Comparison of ENCODE assay signal across 27 mouse cellular contexts in the genomic region with DNA sequence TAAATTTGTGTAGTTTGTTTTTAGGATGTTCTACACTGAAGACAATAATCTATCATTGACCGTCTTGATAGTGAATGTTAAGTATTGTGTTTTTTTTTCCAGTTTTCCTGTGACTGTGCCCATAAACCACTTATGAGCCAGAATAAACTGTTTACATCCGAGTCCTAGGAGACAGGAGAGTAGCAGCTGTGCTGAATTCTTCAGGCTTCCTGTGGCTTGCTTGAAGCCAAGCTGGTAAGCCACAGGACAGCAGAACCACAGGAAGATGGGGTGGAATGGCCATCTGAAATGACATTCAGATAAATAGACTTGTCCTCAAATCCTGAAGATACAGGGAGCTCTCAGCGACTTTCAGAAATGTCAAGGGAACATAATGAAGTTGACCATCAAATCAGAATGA.
"Had no signal": no experiment of that assay in that cellular context is flagged by ENCODE, and none has a peak within 500 bp of the region (broad histone marks: within the 10 kb centered on the region; RNA-seq: fewer than 3 reads in every experiment).

No protein-coding gene starts in this region.

- H3K9ac ChIP-seq: limb, embryonic 12.5 days; limb, embryonic 13.5 days; limb, embryonic 15.5 days; liver, embryonic 12.5 days; liver, embryonic 13.5 days; liver, embryonic 14.5 days; liver, embryonic 15.5 days; liver, postnatal 0 days; lung, embryonic 14.5 days; lung, embryonic 15.5 days; midbrain, embryonic 12.5 days; midbrain, embryonic 13.5 days; midbrain, embryonic 15.5 days; neural tube, embryonic 12.5 days; neural tube, embryonic 13.5 days had no signal

- H3K4me1 ChIP-seq: limb, embryonic 10.5 days; limb, embryonic 12.5 days; limb, embryonic 13.5 days; limb, embryonic 15.5 days; liver, embryonic 12.5 days; liver, embryonic 13.5 days; liver, embryonic 15.5 days; lung, embryonic 15.5 days; megakaryocyte, embryonic 14.5 days; midbrain, embryonic 12.5 days; midbrain, embryonic 13.5 days; midbrain, embryonic 15.5 days; neural tube, embryonic 12.5 days; neural tube, embryonic 13.5 days had no signal

- DNase-seq: left cerebral cortex, postnatal 4 days; liver; liver, embryonic 13.5 days; liver, postnatal 0 days; lung, adult 18-20 months; lung, embryonic 14.5 days; lung, postnatal 10 days; midbrain, embryonic 14.5 days had no signal

- H3K27ac ChIP-seq: left cerebral cortex, adult 2 months; limb, embryonic 10.5 days; limb, embryonic 12.5 days; limb, embryonic 13.5 days; limb, embryonic 15.5 days; liver, embryonic 12.5 days; liver, embryonic 13.5 days; liver, embryonic 14.5 days; liver, embryonic 15.5 days; lung, embryonic 15.5 days; macrophage; midbrain, embryonic 10.5 days; midbrain, embryonic 12.5 days; midbrain, embryonic 13.5 days; midbrain, embryonic 15.5 days; neural tube, embryonic 12.5 days; neural tube, embryonic 13.5 days had no signal

- H3K27me3 ChIP-seq: limb, embryonic 12.5 days; limb, embryonic 13.5 days; limb, embryonic 15.5 days; liver, embryonic 12.5 days; liver, embryonic 13.5 days; liver, embryonic 15.5 days; lung, embryonic 15.5 days; megakaryocyte, embryonic 14.5 days; midbrain, embryonic 12.5 days; midbrain, embryonic 13.5 days; midbrain, embryonic 15.5 days; neural tube, embryonic 12.5 days; neural tube, embryonic 13.5 days had no signal

- H3K4me2 ChIP-seq: limb, embryonic 12.5 days; limb, embryonic 13.5 days; limb, embryonic 15.5 days; liver, embryonic 11.5 days; liver, embryonic 12.5 days; liver, embryonic 13.5 days; liver, embryonic 15.5 days; lung, embryonic 14.5 days; lung, embryonic 15.5 days; midbrain, embryonic 11.5 days; midbrain, embryonic 12.5 days; midbrain, embryonic 13.5 days; midbrain, embryonic 15.5 days; neural tube, embryonic 12.5 days; neural tube, embryonic 13.5 days had no signal

- H3K4me3 ChIP-seq: left cerebral cortex, adult 2 months; limb, embryonic 10.5 days; limb, embryonic 12.5 days; limb, embryonic 13.5 days; limb, embryonic 15.5 days; liver, embryonic 12.5 days; liver, embryonic 13.5 days; liver, embryonic 15.5 days; lung, embryonic 15.5 days; megakaryocyte, embryonic 14.5 days; midbrain, embryonic 10.5 days; midbrain, embryonic 12.5 days; midbrain, embryonic 13.5 days; midbrain, embryonic 15.5 days; neural tube, embryonic 12.5 days; neural tube, embryonic 13.5 days had no signal

- H3K36me3 ChIP-seq: limb, embryonic 10.5 days; limb, embryonic 12.5 days; limb, embryonic 13.5 days; limb, embryonic 15.5 days; liver, embryonic 12.5 days; liver, embryonic 13.5 days; liver, embryonic 15.5 days; lung, embryonic 15.5 days; midbrain, embryonic 10.5 days; midbrain, embryonic 12.5 days; midbrain, embryonic 13.5 days; midbrain, embryonic 15.5 days; neural tube, embryonic 12.5 days; neural tube, embryonic 13.5 days had no signal
